Mouse (Mus musculus) limb, embryonic 15.5 days (tissue): ENCODE results near the gene Pik3ca. TPM values are rescaled to one million over a fixed set of nuclear protein-coding genes. Genes with fewer than 3 reads are reported as not detected.

Experiments used
- ATAC-seq: fragments of 200-750 bp; cut with Nextera tagmentation; 2 replicates; pipeline ENCODE4 v1.8.0; 2017; ENCODE audit warnings: low read depth, moderate TSS enrichment; ENCODE audit not compliant: insufficient number of reproducible peaks, low FRiP score, low TSS enrichment
- H3K27ac ChIP-seq: fragments of 300-500 bp; sonication (generic); 2 replicates; pipeline ENCODE4 v1.5.1; 2015; ENCODE audit warnings: moderate library complexity, mild to moderate bottlenecking, inconsistent platforms
- H3K27me3 ChIP-seq: fragments of 300-500 bp; sonication (generic); 2 replicates; pipeline ENCODE4 v1.6.1; 2015; ENCODE audit warnings: inconsistent platforms
- H3K36me3 ChIP-seq: fragments of 300-500 bp; sonication (generic); 2 replicates; pipeline ENCODE4 v1.6.1; 2015; ENCODE audit warnings: inconsistent platforms
- H3K4me1 ChIP-seq: fragments of 300-500 bp; sonication (generic); 2 replicates; pipeline ENCODE4 v1.6.1; 2015; ENCODE audit warnings: inconsistent platforms
- H3K4me2 ChIP-seq: fragments of 300-500 bp; sonication (generic); 2 replicates; pipeline ENCODE4 v1.6.1; 2015; ENCODE audit warnings: mild to moderate bottlenecking, inconsistent platforms
- H3K4me3 ChIP-seq: fragments of 300-500 bp; sonication (generic); 2 replicates; pipeline ENCODE4 v1.5.1; 2015; ENCODE audit warnings: mild to moderate bottlenecking, inconsistent platforms
- H3K9ac ChIP-seq: fragments of 300-500 bp; sonication (generic); 2 replicates; pipeline ENCODE4 v1.6.1; 2015; ENCODE audit warnings: inconsistent platforms
- H3K9me3 ChIP-seq: fragments of 300-500 bp; sonication (generic); 2 replicates; pipeline ENCODE4 v1.6.1; 2016; ENCODE audit warnings: inconsistent platforms
- WGBS: fragments of 180-500 bp; shearing (Covaris S2); methylation state at CpG from one replicate; pipeline ENCODE4 v1.1.7; 2015; 5-methylcytosine and 5-hydroxymethylcytosine counted together
- polyA plus RNA-seq: library from polyadenylated mRNA; unstranded; fragments of >200 nt; fragmentation: Nextera tagmentation; extraction: Ambion mirVana; gene quantifications from 2 replicates; pipeline ENCODE4 v1.2.1, GENCODE M21; 2015

Pik3ca gene
- polyA plus RNA-seq, 1 experiment from 2014 or later: 11.1 TPM

- no peak overlapping the region; the same call in 1 of the 2 replicates for H3K27ac ChIP-seq
- no peak overlapping the region for H3K4me3 ChIP-seq
- 68% methylated on average over 7 of the region's 7 CpGs for WGBS
- no peaks in the 10 kb centered on the region for H3K9me3 ChIP-seq
- no peak overlapping the region for H3K9ac ChIP-seq
- no peak overlapping the region for H3K4me2 ChIP-seq
- no peak for ATAC-seq
- no peaks in the 10 kb centered on the region for H3K36me3 ChIP-seq
- no peaks in the 10 kb centered on the region for H3K27me3 ChIP-seq
- H3K4me1 ChIP-seq: peaks cover 31% of the 10 kb centered on the region
These were observed 5.8 kb downstream of the Pik3ca start for GRCm38 (mm10) chr3:32402990-32403885.

- Histone ChIP-seq H3K4me2 (no peak overlapping the region), H3K36me3 (no peaks in the 10 kb centered on the region), H3K4me3 (no peak overlapping the region), H3K27ac (no peak overlapping the region), H3K9me3 (no peaks in the 10 kb centered on the region), H3K27me3 (no peaks in the 10 kb centered on the region), H3K4me1 (peaks cover 11% of the 10 kb centered on the region), H3K9ac (no peak overlapping the region)
- ATAC-seq: no peak
- WGBS: 66% methylated on average over 1 of the region's 1 CpGs
These were observed 8.2 kb downstream of the Pik3ca start for GRCm38 (mm10) chr3:32405699-32406098.

GRCm38 (mm10) chr3:32406804-32407203 lies 9.3 kb downstream of the Pik3ca start:
- H3K36me3 ChIP-seq: no peaks in the 10 kb centered on the region
- no peak overlapping the region for H3K27ac ChIP-seq
- peaks cover 11% of the 10 kb centered on the region for H3K4me1 ChIP-seq
- no peak overlapping the region for H3K9ac ChIP-seq
- ATAC-seq: no peak
- H3K27me3 ChIP-seq: no peaks in the 10 kb centered on the region
- no peaks in the 10 kb centered on the region for H3K9me3 ChIP-seq
- no peak overlapping the region for H3K4me3 ChIP-seq
- 80% methylated on average over 6 of the region's 6 CpGs for WGBS
- H3K4me2 ChIP-seq: no peak overlapping the region

DNA sequence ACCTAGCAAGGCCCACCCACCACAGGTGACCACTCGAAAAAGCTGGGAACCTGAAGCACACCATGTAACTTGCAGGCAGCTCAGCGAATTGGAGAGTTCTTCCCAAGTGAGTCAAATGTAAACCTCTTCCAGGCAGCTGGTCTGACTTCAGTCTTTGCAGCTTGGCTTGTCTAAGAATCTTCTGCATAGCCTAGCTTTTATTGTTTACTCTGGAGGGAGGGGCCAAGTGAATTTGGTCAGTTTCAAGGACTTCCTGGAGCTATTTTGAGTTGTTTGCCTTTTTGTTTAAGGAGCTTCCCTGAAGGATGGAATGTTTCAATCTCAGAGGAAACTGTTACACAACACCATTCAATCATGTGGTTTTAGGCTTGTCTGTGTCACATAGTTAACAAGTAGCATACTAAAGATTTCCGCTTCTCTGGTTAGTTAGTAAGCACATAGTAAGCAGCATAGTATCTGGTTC lies 11.4 kb downstream of the Pik3ca start:
- H3K9me3 ChIP-seq: no peaks in the 10 kb centered on the region
- H3K4me2 ChIP-seq: no peak overlapping the region
- no peak for ATAC-seq
- H3K4me3 ChIP-seq: no peak overlapping the region
- no peaks in the 10 kb centered on the region for H3K27me3 ChIP-seq
- peaks cover 7% of the 10 kb centered on the region for H3K4me1 ChIP-seq
- no peak overlapping the region for H3K27ac ChIP-seq
- H3K36me3 ChIP-seq: no peaks in the 10 kb centered on the region
- no peak overlapping the region for H3K9ac ChIP-seq
- WGBS: 86% methylated on average over 3 of the region's 3 CpGs

- H3K27me3 ChIP-seq: no peaks in the 10 kb centered on the region
- peaks cover 18% of the 10 kb centered on the region for H3K4me1 ChIP-seq
- no peak overlapping the region for H3K9ac ChIP-seq
- no peak for ATAC-seq
- 63% methylated on average over 7 of the region's 7 CpGs for WGBS
- H3K27ac ChIP-seq: no peak overlapping the region; the same call in 1 of the 2 replicates
- no peaks in the 10 kb centered on the region for H3K9me3 ChIP-seq
- no peak overlapping the region for H3K4me2 ChIP-seq
- H3K36me3 ChIP-seq: no peaks in the 10 kb centered on the region
- H3K4me3 ChIP-seq: no peak overlapping the region
These were observed 15.1 kb downstream of the Pik3ca start for GRCm38 (mm10) chr3:32412502-32413044.

- Histone ChIP-seq H3K9ac (no peak overlapping the region), H3K9me3 (no peaks in the 10 kb centered on the region), H3K27me3 (no peaks in the 10 kb centered on the region), H3K27ac (no peak overlapping the region), H3K4me2 (no peak overlapping the region), H3K4me1 (peaks cover 19% of the 10 kb centered on the region), H3K36me3 (no peaks in the 10 kb centered on the region), H3K4me3 (no peak overlapping the region)
- WGBS: 28% methylated on average over 4 of the region's 4 CpGs
- ATAC-seq: no peak
These were observed 16.9 kb downstream of the Pik3ca start for GRCm38 (mm10) chr3:32414381-32414780.

GRCm38 (mm10) chr3:32415370-32416309 lies 18.2 kb downstream of the Pik3ca start:
- no peak overlapping the region for H3K4me2 ChIP-seq
- no peak overlapping the region for H3K27ac ChIP-seq
- H3K4me3 ChIP-seq: no peak overlapping the region
- WGBS: 51% methylated on average over 3 of the region's 3 CpGs
- ATAC-seq: no peak
- no peaks in the 10 kb centered on the region for H3K9me3 ChIP-seq
- no peaks in the 10 kb centered on the region for H3K36me3 ChIP-seq
- H3K4me1 ChIP-seq: peaks cover 19% of the 10 kb centered on the region
- H3K27me3 ChIP-seq: no peaks in the 10 kb centered on the region
- H3K9ac ChIP-seq: no peak overlapping the region

GRCm38 (mm10) chr3:32417751-32418211 lies 20.3 kb downstream of the Pik3ca start:
- no peaks in the 10 kb centered on the region for H3K36me3 ChIP-seq
- H3K9me3 ChIP-seq: no peaks in the 10 kb centered on the region
- peaks cover 15% of the 10 kb centered on the region for H3K4me1 ChIP-seq
- H3K9ac ChIP-seq: no peak overlapping the region
- no peak overlapping the region for H3K4me3 ChIP-seq
- 57% methylated on average over 5 of the region's 5 CpGs for WGBS
- peak overlapping the region; percentile 9; the same call in 1 of the 2 replicates for H3K27ac ChIP-seq
- no peaks in the 10 kb centered on the region for H3K27me3 ChIP-seq
- H3K4me2 ChIP-seq: no peak overlapping the region
- no peak for ATAC-seq

GRCm38 (mm10) chr3:32419866-32420265 lies 22.4 kb downstream of the Pik3ca start:
- Histone ChIP-seq H3K4me3 (no peak overlapping the region), H3K27me3 (no peaks in the 10 kb centered on the region), H3K9me3 (no peaks in the 10 kb centered on the region), H3K4me1 (peaks cover 9% of the 10 kb centered on the region), H3K9ac (no peak overlapping the region), H3K4me2 (no peak overlapping the region), H3K36me3 (0 out of 2 replicates have a peak, but pooled peaks cover 6% of the 10 kb centered on the region), H3K27ac (no peak overlapping the region)
- ATAC-seq: no peak
- WGBS: 60% methylated on average over 2 of the region's 2 CpGs

DNA sequence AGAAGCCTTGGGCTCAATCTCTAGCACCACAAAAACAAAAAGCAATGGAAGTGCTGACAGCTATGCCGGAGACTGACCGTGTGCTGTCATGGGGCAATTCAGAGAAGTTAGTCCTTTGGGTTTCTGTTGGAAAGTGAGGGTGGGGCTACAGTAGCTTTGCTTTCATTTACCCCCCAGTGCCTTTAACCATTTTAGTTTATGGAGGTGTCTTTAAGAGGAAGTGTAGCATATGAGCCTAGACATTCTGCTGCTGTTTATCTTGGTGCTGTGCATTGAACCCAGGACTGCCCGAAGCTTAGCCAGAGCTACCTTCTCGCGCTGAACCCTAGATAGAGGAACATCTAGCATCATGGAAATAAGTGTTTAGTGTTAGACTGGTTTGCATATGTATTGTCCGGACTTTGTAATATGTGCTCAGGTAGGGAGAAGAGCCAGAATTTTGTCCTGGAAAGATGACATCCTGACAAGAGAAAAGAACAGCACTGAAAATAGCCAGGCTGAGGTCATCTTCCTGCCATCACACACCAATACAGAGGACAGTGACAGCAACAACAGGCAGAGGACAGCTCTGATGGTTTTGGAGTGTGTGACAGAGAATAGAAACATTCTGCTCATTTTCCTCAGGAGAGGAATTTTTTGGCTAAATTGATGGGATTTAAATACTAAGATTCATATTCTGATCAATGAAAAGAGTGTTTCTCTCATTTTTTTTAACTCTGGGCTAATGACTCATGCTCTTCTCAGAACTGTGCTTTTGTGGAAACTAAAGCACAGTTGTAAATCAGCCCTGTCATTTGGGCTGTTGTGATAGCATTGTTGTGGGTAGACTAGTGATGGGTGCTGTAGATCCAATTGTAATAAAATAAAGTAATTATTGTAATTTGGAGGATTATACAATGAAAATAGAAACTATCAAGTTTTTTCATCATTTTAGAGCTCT lies 23.9 kb downstream of the Pik3ca start:
- 0 out of 2 replicates have a peak, but pooled peaks cover 6% of the 10 kb centered on the region for H3K36me3 ChIP-seq
- no peak for ATAC-seq
- H3K9me3 ChIP-seq: no peaks in the 10 kb centered on the region
- no peak overlapping the region for H3K4me2 ChIP-seq
- H3K27ac ChIP-seq: no peak overlapping the region
- H3K4me1 ChIP-seq: peaks cover 6% of the 10 kb centered on the region; the same call in 1 of the 2 replicates
- no peak overlapping the region for H3K9ac ChIP-seq
- no peaks in the 10 kb centered on the region for H3K27me3 ChIP-seq
- H3K4me3 ChIP-seq: no peak overlapping the region
- WGBS: 87% methylated on average over 6 of the region's 6 CpGs
